Mouse (Mus musculus) hindbrain, embryonic 15.5 days (tissue): ENCODE measurements around the gene Soat2. TPM values are rescaled to one million over a fixed set of nuclear protein-coding genes. Genes with fewer than 3 reads are reported as not detected.
"Not testable (repeated sequence)": the region's sequence is repeated elsewhere in the genome, so short reads cannot be mapped to it uniquely, and the experiment has no call there.

Experiments
- ATAC-seq: fragments of 200-750 bp; cut with Nextera tagmentation; 2 replicates; pipeline ENCODE4 v1.8.0; 2017; ENCODE audit warnings: low read depth, moderate number of reproducible peaks, moderate TSS enrichment; ENCODE audit not compliant: low FRiP score
- H3K27ac ChIP-seq: fragments of 300-500 bp; sonication (generic); replicated peaks from 2 replicates; pipeline ENCODE4 v1.5.1; 2015; ENCODE audit warnings: mild to moderate bottlenecking, inconsistent platforms
- H3K27me3 ChIP-seq: fragments of 300-500 bp; sonication (generic); 2 replicates; pipeline ENCODE4 v1.6.1; 2015; ENCODE audit warnings: control low read depth, inconsistent platforms
- H3K36me3 ChIP-seq: fragments of 300-500 bp; sonication (generic); 2 replicates; pipeline ENCODE4 v1.6.1; 2015; ENCODE audit warnings: control low read depth, inconsistent platforms
- H3K4me1 ChIP-seq: fragments of 300-500 bp; sonication (generic); replicated peaks from 2 replicates; pipeline ENCODE4 v1.6.1; 2015; ENCODE audit warnings: control low read depth, inconsistent platforms
- H3K4me2 ChIP-seq: fragments of 300-500 bp; sonication (generic); 2 replicates; pipeline ENCODE4 v1.6.1; 2015; ENCODE audit warnings: moderate library complexity, mild to moderate bottlenecking, inconsistent platforms
- H3K4me3 ChIP-seq: fragments of 300-500 bp; sonication (generic); 2 replicates; pipeline ENCODE4 v1.5.1; 2015; ENCODE audit warnings: mild to moderate bottlenecking, inconsistent platforms
- H3K9ac ChIP-seq: fragments of 300-500 bp; sonication (generic); 2 replicates; pipeline ENCODE4 v1.6.1; 2015; ENCODE audit warnings: inconsistent platforms
- H3K9me3 ChIP-seq: fragments of 300-500 bp; sonication (generic); 2 replicates; pipeline ENCODE4 v1.6.1; 2016; ENCODE audit warnings: control low read depth, inconsistent platforms
- WGBS: fragments of 180-500 bp; shearing (Covaris S2); methylation state at CpG from one replicate; pipeline ENCODE4 v1.1.7; 2015; 5-methylcytosine and 5-hydroxymethylcytosine counted together
- polyA plus RNA-seq: library from polyadenylated mRNA; unstranded; fragments of >200 nt; fragmentation: Nextera tagmentation; extraction: Ambion mirVana; gene quantifications from 2 replicates; pipeline ENCODE4 v1.2.1, GENCODE M21; 2015

Gene Soat2
- polyA plus RNA-seq, 1 experiment from 2014 or later = 0.06 TPM

GRCm38 (mm10) chr15:102142914-102143912 lies 7.1 kb upstream of the Soat2 start:
- no peak overlapping the region for H3K27ac ChIP-seq
- no peak for ATAC-seq
- 61% methylated on average over 23 of the region's 23 CpGs for WGBS

GRCm38 (mm10) chr15:102144274-102144711 lies 6.0 kb upstream of the Soat2 start, which contains the start of gene Igfbp6:
Gene Igfbp6, plus strand, starts transcription at chr15:102144362.
- H3K9ac ChIP-seq = no peak within 1 kb of the TSS
- no peaks in the 10 kb centered on the region for H3K4me1 ChIP-seq
- peak within 1 kb of the TSS; percentile 14 for H3K4me2 ChIP-seq
- H3K4me3 ChIP-seq = 0 out of 2 replicates have a peak within 1 kb of the TSS, but pooled peaks have one; percentile 0
- ATAC-seq = no peak
- H3K36me3 ChIP-seq = no peaks in the 10 kb centered on the region
- WGBS = 9% methylated on average over 22 of the region's 22 CpGs
- peaks cover 34% of the 10 kb centered on the region for H3K27me3 ChIP-seq
- no peaks in the 10 kb centered on the region for H3K9me3 ChIP-seq
- no peak within 1 kb of the TSS for H3K27ac ChIP-seq

More at GRCm38 (mm10) chr15:102142914-102143912, 7.1 kb upstream of the Soat2 start:
- Histone ChIP-seq H3K9me3 (no peaks in the 10 kb centered on the region), H3K4me1 (no peaks in the 10 kb centered on the region), H3K4me3 (no peak overlapping the region), H3K4me2 (no peak overlapping the region), H3K9ac (no peak overlapping the region), H3K36me3 (no peaks in the 10 kb centered on the region), H3K27me3 (peaks cover 34% of the 10 kb centered on the region)

- no peak overlapping the region for H3K27ac ChIP-seq
- no peaks in the 10 kb centered on the region for H3K9me3 ChIP-seq
- H3K4me1 ChIP-seq = no peaks in the 10 kb centered on the region
- H3K4me3 ChIP-seq = 0 out of 2 replicates have a peak overlapping the region, but pooled peaks have one; percentile 0
- peak overlapping the region; percentile 14 for H3K4me2 ChIP-seq
- H3K36me3 ChIP-seq = no peaks in the 10 kb centered on the region
- H3K27me3 ChIP-seq = peaks cover 34% of the 10 kb centered on the region
- no peak for ATAC-seq
- 15% methylated on average over 19 of the region's 19 CpGs for WGBS
- H3K9ac ChIP-seq = no peak overlapping the region
These were observed 5.6 kb upstream of the Soat2 start for GRCm38 (mm10) chr15:102144726-102145125.

- 93% methylated on average over 10 of the region's 10 CpGs for WGBS
- H3K9ac ChIP-seq = no peak overlapping the region
- H3K4me2 ChIP-seq = no peak overlapping the region
- H3K27ac ChIP-seq = no peak overlapping the region
- H3K27me3 ChIP-seq = peaks cover 34% of the 10 kb centered on the region
- no peaks in the 10 kb centered on the region for H3K36me3 ChIP-seq
- H3K4me3 ChIP-seq = no peak overlapping the region
- ATAC-seq = no peak
- no peaks in the 10 kb centered on the region for H3K4me1 ChIP-seq
- H3K9me3 ChIP-seq = no peaks in the 10 kb centered on the region
These were observed 5.0 kb upstream of the Soat2 start for GRCm38 (mm10) chr15:102145330-102145729.

GRCm38 (mm10) chr15:102146089-102146488 lies 4.2 kb upstream of the Soat2 start:
- ATAC-seq = no peak

GRCm38 (mm10) chr15:102146882-102147281 lies 3.4 kb upstream of the Soat2 start:
- Histone ChIP-seq H3K9ac (no peak overlapping the region), H3K36me3 (no peaks in the 10 kb centered on the region), H3K27ac (no peak overlapping the region), H3K4me2 (no peak overlapping the region), H3K27me3 (peaks cover 34% of the 10 kb centered on the region), H3K9me3 (no peaks in the 10 kb centered on the region), H3K4me3 (no peak overlapping the region), H3K4me1 (no peaks in the 10 kb centered on the region)
- WGBS = 4% methylated on average over 1 of the region's 1 CpGs
- 0 out of 2 replicates have a peak, but pooled peaks have one; percentile 45 for ATAC-seq

More at GRCm38 (mm10) chr15:102146089-102146488, 4.2 kb upstream of the Soat2 start:
- Histone ChIP-seq H3K9me3 (no peaks in the 10 kb centered on the region), H3K36me3 (no peaks in the 10 kb centered on the region), H3K4me1 (no peaks in the 10 kb centered on the region), H3K9ac (no peak overlapping the region), H3K4me2 (no peak overlapping the region), H3K27me3 (peaks cover 34% of the 10 kb centered on the region), H3K27ac (no peak overlapping the region), H3K4me3 (no peak overlapping the region)
- WGBS = 88% methylated on average over 5 of the region's 5 CpGs

GRCm38 (mm10) chr15:102147674-102148402 lies 2.5 kb upstream of the Soat2 start:
- H3K4me1 ChIP-seq = peaks cover 1% of the 10 kb centered on the region; the same call in 1 of the 2 replicates
- no peak overlapping the region for H3K9ac ChIP-seq
- H3K9me3 ChIP-seq = no peaks in the 10 kb centered on the region
- H3K4me3 ChIP-seq = no peak overlapping the region
- H3K27ac ChIP-seq = no peak overlapping the region
- ATAC-seq = no peak
- no peak overlapping the region for H3K4me2 ChIP-seq
- 73% methylated on average over 16 of the region's 16 CpGs for WGBS
- H3K27me3 ChIP-seq = peaks cover 31% of the 10 kb centered on the region
- no peaks in the 10 kb centered on the region for H3K36me3 ChIP-seq

- 77% methylated on average over 4 of the region's 4 CpGs for WGBS
These were observed 765 bp upstream of the Soat2 start for GRCm38 (mm10) chr15:102149561-102149960.

GRCm38 (mm10) chr15:102152646-102153045 lies 2.3 kb downstream of the Soat2 start:
- 29% methylated on average over 4 of the region's 4 CpGs for WGBS
- Histone ChIP-seq H3K27ac (no peak overlapping the region), H3K9ac (no peak overlapping the region), H3K27me3 (no peaks in the 10 kb centered on the region), H3K4me2 (no peak overlapping the region), H3K36me3 (no peaks in the 10 kb centered on the region), H3K4me1 (peaks cover 10% of the 10 kb centered on the region; the same call in 1 of the 2 replicates), H3K9me3 (no peaks in the 10 kb centered on the region), H3K4me3 (no peak overlapping the region)
- no peak for ATAC-seq

More at GRCm38 (mm10) chr15:102149561-102149960, 765 bp upstream of the Soat2 start:
- H3K4me1 ChIP-seq = peaks cover 3% of the 10 kb centered on the region; the same call in 1 of the 2 replicates
- H3K36me3 ChIP-seq = no peaks in the 10 kb centered on the region
- H3K9ac ChIP-seq = no peak overlapping the region
- no peaks in the 10 kb centered on the region for H3K9me3 ChIP-seq
- H3K4me2 ChIP-seq = no peak overlapping the region
- ATAC-seq = no peak
- peaks cover 16% of the 10 kb centered on the region for H3K27me3 ChIP-seq
- no peak overlapping the region for H3K4me3 ChIP-seq
- H3K27ac ChIP-seq = no peak overlapping the region

- not testable (repeated sequence) for ATAC-seq, H3K27me3 ChIP-seq, H3K27ac ChIP-seq, H3K9ac ChIP-seq, H3K4me3 ChIP-seq, H3K4me2 ChIP-seq, H3K9me3 ChIP-seq, H3K36me3 ChIP-seq
- peaks cover 10% of the 10 kb centered on the region; the same call in 1 of the 2 replicates for H3K4me1 ChIP-seq
- 91% methylated on average over 6 of the region's 6 CpGs for WGBS
These were observed 4.7 kb downstream of the Soat2 start for GRCm38 (mm10) chr15:102155006-102155405.

GRCm38 (mm10) chr15:102156836-102157235 lies 6.5 kb downstream of the Soat2 start:
- ATAC-seq = no peak
- H3K4me2 ChIP-seq = peak overlapping the region; percentile 34; the same call in 1 of the 2 replicates

More at GRCm38 (mm10) chr15:102156836-102157235, 6.5 kb downstream of the Soat2 start:
- H3K4me3 ChIP-seq = no peak overlapping the region
- 24% methylated on average over 20 of the region's 20 CpGs for WGBS
- H3K9ac ChIP-seq = no peak overlapping the region
- H3K27me3 ChIP-seq = no peaks in the 10 kb centered on the region
- H3K27ac ChIP-seq = no peak overlapping the region
- H3K36me3 ChIP-seq = no peaks in the 10 kb centered on the region
- H3K9me3 ChIP-seq = no peaks in the 10 kb centered on the region
- H3K4me1 ChIP-seq = peaks cover 10% of the 10 kb centered on the region; the same call in 1 of the 2 replicates
